Mouse (Mus musculus): Measurements from ENCODE around the gene Rasgrp1. TPM values are rescaled to one million over a fixed set of nuclear protein-coding genes. Genes with fewer than 3 reads are reported as not detected.

The Rasgrp1 gene
- 100 to 1,000 TPM; 326 to 336 TPM for total RNA-seq (2021)

DNA sequence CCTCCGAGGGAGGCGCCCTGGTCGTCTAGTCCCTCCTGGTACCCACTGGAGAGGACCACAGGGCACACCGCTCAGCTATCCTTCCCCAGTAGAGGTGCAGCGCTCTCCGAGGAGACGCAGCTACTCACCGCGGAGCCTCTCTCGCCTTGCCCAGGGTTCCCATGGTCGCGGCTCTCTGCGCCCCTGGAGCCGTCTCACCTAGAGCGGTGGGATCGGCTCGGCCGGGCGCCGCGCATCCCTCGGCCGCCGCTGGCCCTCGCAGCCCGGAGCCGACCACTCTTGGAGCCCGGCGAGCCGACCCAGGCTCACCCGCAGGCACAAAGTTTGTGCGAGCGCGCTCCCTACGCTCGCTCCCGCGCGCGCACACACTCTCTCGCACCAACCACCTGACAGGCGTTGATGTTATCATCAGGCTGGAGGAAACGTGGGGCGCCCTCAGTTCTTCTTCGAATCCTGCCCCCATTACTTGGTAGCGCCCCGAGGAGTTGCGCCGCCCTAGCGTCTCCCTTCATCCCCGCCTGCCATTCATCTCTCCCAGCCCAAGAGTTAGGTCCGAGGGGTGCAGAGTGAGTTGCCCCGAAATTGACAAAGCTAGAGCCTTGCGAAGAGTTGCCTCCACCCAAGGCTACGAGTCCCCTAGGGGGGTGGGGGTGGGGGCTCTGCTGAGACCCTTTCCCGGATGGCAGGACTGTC is at the start of gene Rasgrp1:
Gene Rasgrp1, minus strand, starts transcription at position 455 of the 693 bp plus-strand sequence.
- intact Hi-C loops (cut with DNase I): loop anchor here (1.0 to 5.0 kb wide), 4 partner anchors 39 to 97 kb away; no protein-coding TSS in a partner anchor
- peak; percentile 75 to 76 for DNase-seq (ENCODE audit: low spot score in 2 of 2)

GRCm38 (mm10) chr2:117389925-117390892 is 47.4 kb upstream of the Rasgrp1 start:
- intact Hi-C loops (cut with DNase I): no loop called here
- peak; percentile 36 to 79 for DNase-seq (ENCODE audit: low spot score in 2 of 2)

GRCm38 (mm10) chr2:117389460-117389859 is 46.7 kb upstream of the Rasgrp1 start:
- no peak for DNase-seq (ENCODE audit: low spot score in 2 of 2)
- intact Hi-C loops (cut with DNase I): no loop called here

- DNase-seq (ENCODE audit: low spot score in 2 of 2): peak in 1 of 2 experiments; percentile 81
- intact Hi-C loops (cut with DNase I): no loop called here
Measured at GRCm38 (mm10) chr2:117388121-117388520, 45.3 kb upstream of the Rasgrp1 start.

GRCm38 (mm10) chr2:117386981-117387705 is 44.3 kb upstream of the Rasgrp1 start:
- intact Hi-C loops (cut with DNase I): loop anchor here (1.0 to 2.0 kb wide), 3 partner anchors 30 to 49 kb away; no protein-coding TSS in a partner anchor
- DNase-seq (ENCODE audit: low spot score in 2 of 2): peak; percentile 54 to 94

GRCm38 (mm10) chr2:117386036-117386590 is 43.3 kb upstream of the Rasgrp1 start:
- DNase-seq (ENCODE audit: low spot score in 2 of 2): peak; percentile 54 to 87

GRCm38 (mm10) chr2:117381314-117381713 is 38.5 kb upstream of the Rasgrp1 start:
- intact Hi-C loops (cut with DNase I): loop anchor here (1.0 kb wide), 2 partner anchors 39 to 73 kb away; no protein-coding TSS in a partner anchor
- DNase-seq (ENCODE audit: low spot score in 2 of 2): peak; percentile 56 to 91

More at GRCm38 (mm10) chr2:117386036-117386590, 43.3 kb upstream of the Rasgrp1 start:
- intact Hi-C loops (cut with DNase I): loop anchor here (2.0 kb wide), 2 partner anchors 31 to 47 kb away; no protein-coding TSS in a partner anchor

- intact Hi-C loops (cut with DNase I): no loop called here
- no peak for DNase-seq (ENCODE audit: low spot score in 2 of 2)
Measured at GRCm38 (mm10) chr2:117374293-117374830, 31.6 kb upstream of the Rasgrp1 start.

- DNase-seq (ENCODE audit: low spot score in 2 of 2): peak in 1 of 2 experiments; percentile 53
- intact Hi-C loops (cut with DNase I): no loop called here
Measured at GRCm38 (mm10) chr2:117371706-117372105, 28.9 kb upstream of the Rasgrp1 start.

DNA sequence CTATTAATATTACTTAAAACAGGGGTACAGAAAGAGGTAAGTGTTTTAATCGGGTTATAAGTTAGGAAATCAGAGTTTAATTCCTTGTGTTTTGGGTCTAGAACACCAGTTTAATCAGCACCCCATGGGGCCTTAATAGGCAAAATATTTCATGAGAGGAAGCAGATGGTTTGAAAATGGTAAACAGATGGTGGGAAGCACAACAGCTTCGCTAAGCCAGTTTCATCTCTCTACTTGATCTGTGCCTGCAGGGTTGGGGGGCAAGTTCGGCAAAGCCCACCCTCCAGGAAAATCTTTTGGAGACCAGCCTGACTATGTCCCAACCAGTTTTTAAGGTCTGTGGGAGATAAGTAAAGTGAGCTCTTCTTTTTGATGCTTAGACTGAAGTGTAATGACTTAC is 23.7 kb upstream of the Rasgrp1 start:
- DNase-seq (ENCODE audit: low spot score in 2 of 2): no peak
- intact Hi-C loops (cut with DNase I): no loop called here

DNA sequence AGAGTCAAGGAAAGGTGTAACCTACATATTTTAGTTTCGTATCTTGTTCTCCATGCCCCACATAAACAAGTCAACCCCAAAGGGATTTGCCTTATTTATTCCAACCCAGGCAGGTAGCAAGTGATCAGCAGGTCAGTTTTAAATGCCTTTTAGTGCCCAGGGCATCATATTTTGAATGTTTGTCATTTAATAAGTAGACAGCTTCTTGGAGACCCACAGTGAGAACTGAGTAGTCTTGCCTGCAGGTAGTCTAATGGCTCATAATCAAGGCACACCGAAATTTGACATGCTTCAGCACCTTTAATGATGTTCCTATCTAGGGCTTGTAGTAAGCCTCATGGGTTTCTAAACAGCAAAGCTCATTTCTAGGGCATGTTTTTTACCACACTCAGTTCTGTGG is 21.3 kb upstream of the Rasgrp1 start:
- no peak for DNase-seq (ENCODE audit: low spot score in 2 of 2)
- intact Hi-C loops (cut with DNase I): no loop called here

GRCm38 (mm10) chr2:117357939-117358338 is 15.1 kb upstream of the Rasgrp1 start:
- no peak for DNase-seq (ENCODE audit: low spot score in 2 of 2)
- intact Hi-C loops (cut with DNase I): no loop called here

GRCm38 (mm10) chr2:117352305-117353123 is 9.7 kb upstream of the Rasgrp1 start:
- no peak for DNase-seq (ENCODE audit: low spot score in 2 of 2)
- intact Hi-C loops (cut with DNase I): no loop called here

DNA sequence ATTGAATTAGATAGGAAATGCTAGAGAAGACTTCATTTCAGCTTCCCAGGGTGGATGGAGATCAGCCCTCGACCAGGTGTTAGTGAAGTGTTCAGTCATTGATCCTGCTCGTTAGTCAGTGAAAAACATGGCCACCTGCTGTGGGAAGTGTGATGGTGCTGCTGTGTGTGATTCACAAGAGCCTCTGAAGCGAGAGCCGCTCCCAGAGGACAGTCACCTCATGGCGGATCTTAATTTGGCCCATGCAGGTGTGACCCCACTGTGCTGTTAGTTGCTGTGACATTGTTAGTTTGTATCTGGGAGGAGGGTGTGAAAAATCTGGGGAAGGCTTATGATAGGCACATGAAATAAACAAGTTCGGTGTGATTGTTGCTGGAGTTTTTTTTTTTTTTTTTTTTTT is 7.3 kb upstream of the Rasgrp1 start:
- no peak for DNase-seq (ENCODE audit: low spot score in 2 of 2)
- intact Hi-C loops (cut with DNase I): no loop called here

GRCm38 (mm10) chr2:117343240-117343624 is 431 bp upstream of the Rasgrp1 start:
- intact Hi-C loops (cut with DNase I): loop anchor here (2.0 to 5.0 kb wide), 2 partner anchors 74 to 81 kb away; no protein-coding TSS in a partner anchor
- DNase-seq (ENCODE audit: low spot score in 2 of 2): no peak

GRCm38 (mm10) chr2:117342090-117342546 is 683 bp downstream of the Rasgrp1 start:
- intact Hi-C loops (cut with DNase I): loop anchor here (1.0 to 5.0 kb wide), 4 partner anchors 39 to 97 kb away; no protein-coding TSS in a partner anchor
- DNase-seq (ENCODE audit: low spot score in 2 of 2): peak; percentile 78 to 86

DNA sequence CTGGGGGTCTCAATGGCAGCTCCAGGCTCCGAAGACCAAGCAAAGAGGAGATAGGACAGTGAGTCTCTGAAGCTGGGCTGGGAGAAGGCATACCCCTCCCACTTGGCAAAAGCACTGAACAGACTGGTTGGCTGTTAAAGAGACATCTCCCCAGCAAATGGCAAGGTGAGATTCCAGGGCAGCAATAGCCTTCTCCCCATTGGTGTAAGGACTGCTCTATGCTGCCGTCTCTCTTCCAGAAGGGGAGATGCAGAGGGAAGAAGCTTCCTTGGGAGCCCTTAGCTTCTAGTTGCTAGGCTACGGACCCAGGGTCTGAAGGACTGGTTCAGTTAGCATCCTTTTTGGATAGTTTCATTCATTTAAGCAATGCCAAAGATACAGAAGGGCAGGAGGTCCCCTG is 4.3 kb downstream of the Rasgrp1 start:
- DNase-seq (ENCODE audit: low spot score in 2 of 2): peak in 1 of 2 experiments; percentile 73
- intact Hi-C loops (cut with DNase I): loop anchor here (1.0 to 2.0 kb wide), 2 partner anchors 30 to 49 kb away; no protein-coding TSS in a partner anchor

- intact Hi-C loops (cut with DNase I): loop anchor here (1.0 to 2.0 kb wide), 2 partner anchors 29 to 49 kb away; no protein-coding TSS in a partner anchor
- DNase-seq (ENCODE audit: low spot score in 2 of 2): peak; percentile 59 to 79
Measured at GRCm38 (mm10) chr2:117337902-117338301, 4.9 kb downstream of the Rasgrp1 start.

All from left cerebral cortex, postnatal 25 days (tissue).